Mouse (Mus musculus) naive thymus-derived CD4-positive, alpha-beta T cell, adult 2 months (primary cell): Measurements from ENCODE around the gene Tmf1.

Source experiments
- DNase-seq: peaks from one replicate; pipeline ENCODE4 v3.0.0-alpha.2; 2011; ENCODE audit warnings: low read depth

Tmf1 gene

DNA sequence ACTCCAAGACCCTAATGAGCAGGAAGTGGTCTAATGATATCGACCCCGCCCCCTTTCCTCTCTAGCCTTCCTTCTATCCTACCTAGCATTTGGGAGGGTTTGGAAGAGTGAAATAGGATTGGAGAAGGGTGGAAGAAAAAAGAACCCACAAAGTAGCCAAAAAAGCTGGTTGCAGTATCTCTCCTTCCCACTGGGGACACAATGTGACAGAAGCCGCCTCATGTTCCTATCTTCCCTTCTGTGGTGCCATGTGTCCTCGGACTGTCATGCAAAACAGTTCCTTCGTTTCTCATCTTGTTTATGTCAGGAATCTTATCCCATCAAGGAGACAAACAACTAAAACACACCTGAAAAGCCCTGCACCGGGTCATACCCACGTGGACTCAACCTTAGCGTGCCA is 72.8 kb downstream of the Tmf1 start:
- DNase-seq: no peak

DNA sequence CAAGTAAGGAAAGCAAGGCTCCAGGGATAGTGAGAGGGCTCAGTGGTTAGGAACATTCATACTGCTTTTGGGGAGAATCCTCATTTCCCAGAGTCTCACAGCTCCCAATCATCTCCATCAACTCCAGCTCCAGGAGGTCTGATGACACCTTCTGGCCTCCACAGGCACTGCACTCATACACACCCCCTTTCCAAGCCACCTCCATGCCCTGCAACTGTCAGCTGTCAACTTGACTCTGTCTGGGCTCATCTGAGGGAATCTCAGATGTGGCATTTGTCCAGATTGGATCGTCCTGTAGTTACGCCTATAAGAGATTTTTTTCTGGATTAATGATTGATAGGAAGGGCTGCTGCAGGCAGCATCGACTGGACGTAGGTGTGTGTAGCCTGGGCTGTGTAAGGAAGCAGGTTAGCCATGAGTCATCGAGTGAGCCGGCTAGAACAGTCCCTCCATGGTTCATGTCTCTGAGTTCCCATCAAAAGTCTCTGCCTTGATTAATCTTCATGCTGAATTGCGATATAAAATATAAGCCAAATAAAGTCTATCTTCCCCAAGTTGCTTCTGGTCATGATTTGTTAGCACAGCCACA is 74.6 kb downstream of the Tmf1 start:
- no peak for DNase-seq
